ENCODE assay signal across 7 mouse cellular contexts in the genomic region with DNA sequence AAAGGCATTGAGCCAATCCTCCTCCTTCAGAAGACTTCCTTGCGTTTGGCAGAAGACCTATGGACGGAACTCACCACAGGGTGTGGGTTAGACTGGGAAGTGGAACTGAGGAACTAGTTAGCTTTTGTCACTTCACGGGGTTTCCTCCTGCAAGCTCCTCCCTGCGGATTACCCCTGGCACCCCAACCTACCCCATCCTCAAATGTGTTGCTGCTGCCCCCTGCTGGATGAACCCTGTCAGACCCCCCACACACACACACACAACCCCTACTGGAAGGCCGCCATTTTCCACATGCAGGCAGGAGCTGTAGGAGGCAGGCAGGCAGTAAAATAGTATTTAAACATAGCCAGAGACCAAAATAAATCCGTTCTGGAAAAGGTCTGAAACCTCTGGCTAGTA. TPM values are rescaled to one million over a fixed set of nuclear protein-coding genes. Genes with fewer than 3 reads are reported as not detected.
A peak's percentile ranks its signal among the peaks of the same experiment; 100 is the strongest.
DNase-seq lines count a peak whose midpoint lies in the region; ATAC-seq lines count a peak whose summit lies in the region.

No protein-coding gene starts in this region.

- 32% methylated on average over 6 of the region's 6 CpGs for whole genome bisulfite sequencing in liver, embryonic 12.5 days (ENCODE audit: insufficient replicate concordance)

- H3K36me3 ChIP-seq in liver, embryonic 12.5 days, result no peaks in the 10 kb centered on the region

- ATAC-seq in CD4-positive, CD25-positive, alpha-beta regulatory T cell, adult 4 months, result peak; percentile 80
- peak; percentile 91 to 97 for ATAC-seq in hematopoietic stem cell, adult 5-6 weeks (replicated peaks in 1 of 2; ENCODE audit: insufficient read depth in 1 of 2, low FRiP score in 2 of 2, low TSS enrichment in 1 of 2, low read depth in 1 of 2, poor library complexity in 2 of 2, severe bottlenecking in 2 of 2)
- peak; percentile 59; the same call in 1 of the 2 replicates for ATAC-seq in liver, embryonic 12.5 days

- H3K4me3 ChIP-seq in liver, embryonic 12.5 days, result no peak overlapping the region

- no peak overlapping the region for H3K9ac ChIP-seq in liver, embryonic 12.5 days

- no peaks in the 10 kb centered on the region for H3K4me1 ChIP-seq in liver, embryonic 12.5 days

- H3K4me2 ChIP-seq in liver, embryonic 12.5 days, result no peak overlapping the region

- no peaks in the 10 kb centered on the region for H3K27me3 ChIP-seq in liver, embryonic 12.5 days (replicated peaks)

- no peaks in the 10 kb centered on the region for H3K9me3 ChIP-seq in liver, embryonic 12.5 days (replicated peaks)

- no peak overlapping the region for H3K27ac ChIP-seq in liver, embryonic 12.5 days

- DNase-seq in MEL-GATA-1-ER (ENCODE audit: extremely low read depth, low read depth), result peak; percentile 58
- peak; percentile 30 to 60 for DNase-seq in cerebellum, postnatal 14 days
- peak; percentile 68 for DNase-seq in right cerebral cortex, postnatal 14 days
- peak; percentile 26 to 70 for DNase-seq in urinary bladder, postnatal 36 days (ENCODE audit: low spot score in 2 of 2)

RNA-seq across cellular contexts. Expression of gene Bex6, which starts 23.1 kb away (rescaled TPM):
- not detected for polyA plus RNA-seq in CD4-positive, CD25-positive, alpha-beta regulatory T cell, adult 4 months (2017; shearing (Covaris generic))
- 54.4 and 58.5 TPM in 2 replicates for total RNA-seq in hematopoietic stem cell, adult 5-6 weeks (2017)
- polyA plus RNA-seq in liver, embryonic 12.5 days (2016; fragmentation: Nextera tagmentation; extraction: Ambion mirVana), result 1.5 and 1.6 TPM in 2 replicates

RNA-seq across cellular contexts. Expression of gene Nrros, which starts 37.3 kb away (rescaled TPM):
- 10 to 100 TPM; 61.7 to 77.0 TPM for polyA plus RNA-seq in CD4-positive, CD25-positive, alpha-beta regulatory T cell, adult 4 months (2017; shearing (Covaris generic))
- total RNA-seq in hematopoietic stem cell, adult 5-6 weeks (2017), result 78.9 and 112 TPM in 2 replicates
- 26.5 and 29.9 TPM in 2 replicates for polyA plus RNA-seq in liver, embryonic 12.5 days (2016; fragmentation: Nextera tagmentation; extraction: Ambion mirVana)

RNA-seq across cellular contexts. Expression of gene Fbxo45, which starts 44.3 kb away (rescaled TPM):
- 1 to 10 TPM; 5.3 to 5.5 TPM for polyA plus RNA-seq in CD4-positive, CD25-positive, alpha-beta regulatory T cell, adult 4 months (2017; shearing (Covaris generic))
- 26.1 and 32.0 TPM in 2 replicates for total RNA-seq in hematopoietic stem cell, adult 5-6 weeks (2017)
- polyA plus RNA-seq in liver, embryonic 12.5 days (2016; fragmentation: Nextera tagmentation; extraction: Ambion mirVana), result 13.0 and 13.8 TPM in 2 replicates

RNA-seq across cellular contexts. Expression of gene Wdr53, which starts 44.3 kb away (rescaled TPM):
- polyA plus RNA-seq in CD4-positive, CD25-positive, alpha-beta regulatory T cell, adult 4 months (2017; shearing (Covaris generic)), result 10 to 100 TPM; 21.4 to 22.3 TPM
- total RNA-seq in hematopoietic stem cell, adult 5-6 weeks (2017), result 14.0 and 22.6 TPM in 2 replicates
- 13.0 and 15.3 TPM in 2 replicates for polyA plus RNA-seq in liver, embryonic 12.5 days (2016; fragmentation: Nextera tagmentation; extraction: Ambion mirVana)
